Mouse (Mus musculus) layer of hippocampus, adult 11-12 months (tissue): ENCODE measurements at regions not wholly inside any gene's neighbourhood (a gene's known extent, or its start where the extent isn't known, plus 50 kb on each side); places are given as distances from the start of the nearest gene placed in this dataset.

ENCODE experiments used
- DNase-seq: peaks from one replicate; pipeline ENCODE4 v3.0.0; 2022; ENCODE audit warnings: low spot score

DNA sequence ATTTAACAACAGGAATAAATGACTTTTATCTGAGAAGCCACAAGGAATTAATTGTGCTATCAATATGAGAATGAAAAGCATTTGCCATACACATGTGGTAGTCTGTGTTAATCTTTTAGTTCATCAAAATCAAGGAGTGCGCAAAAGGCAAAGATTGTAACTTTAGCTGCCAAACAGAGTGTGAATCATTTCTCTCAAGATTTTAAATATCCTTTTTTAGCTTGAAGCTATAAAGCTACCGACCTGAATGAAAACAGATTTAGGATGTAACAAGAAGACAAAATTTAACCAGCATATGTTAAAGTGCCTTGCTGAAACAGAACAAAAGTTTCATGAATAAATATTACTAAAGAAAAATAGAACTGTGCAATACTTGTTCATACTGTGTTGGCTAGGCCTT lies 133.3 kb upstream of the Cdh10 start:
- no peak for DNase-seq

- no peak for DNase-seq
Measured at GRCm38 (mm10) chr15:18696680-18697284, 122.0 kb upstream of the Cdh10 start.

- DNase-seq: peak; percentile 23
Measured at GRCm38 (mm10) chr15:18744266-18744665, 74.5 kb upstream of the Cdh10 start.

DNA sequence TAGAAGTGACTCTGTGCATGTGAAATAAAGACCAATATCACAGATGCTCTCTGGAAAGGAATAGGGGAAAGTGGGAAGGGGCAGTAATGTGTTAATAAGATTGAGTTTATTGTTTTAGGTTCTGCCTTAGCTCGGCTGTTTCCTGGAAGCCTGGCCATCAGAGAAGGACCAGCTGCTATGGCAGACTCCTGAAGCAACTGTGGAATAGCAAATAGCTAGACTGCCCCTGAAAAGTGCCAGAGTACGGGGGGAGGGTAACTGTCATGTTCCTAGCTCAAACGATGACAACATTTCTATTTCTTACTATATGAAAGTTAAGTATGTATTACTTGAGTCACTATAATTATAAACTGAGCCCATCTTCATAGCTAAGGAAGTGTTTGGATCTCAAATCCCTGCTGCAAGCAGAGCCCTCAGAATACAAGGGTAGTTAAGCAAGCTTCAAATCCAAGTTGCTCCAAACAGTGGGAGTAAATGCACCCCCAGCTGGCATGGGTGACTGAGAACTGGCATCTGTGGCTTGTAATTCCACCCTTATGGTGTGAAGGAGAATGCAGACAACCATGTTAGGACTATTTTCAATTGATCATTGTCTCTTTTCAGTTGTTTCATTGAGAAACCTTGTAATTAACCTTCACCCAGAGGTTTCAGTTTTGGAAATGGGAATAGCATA lies 70.0 kb upstream of the Cdh10 start:
- peak; percentile 70 for DNase-seq
